Mouse (Mus musculus): ENCODE measurements around the gene Tpcn2. TPM values are rescaled to one million over a fixed set of nuclear protein-coding genes. Genes with fewer than 3 reads are reported as not detected.

Tpcn2 gene
- total RNA-seq, 2 experiments from 2014 or later, result 1.7 to 3.4 TPM

- no peak for DNase-seq
Measured at GRCm38 (mm10) chr7:145205363-145205902, 78.4 kb downstream of the Tpcn2 start.

DNA sequence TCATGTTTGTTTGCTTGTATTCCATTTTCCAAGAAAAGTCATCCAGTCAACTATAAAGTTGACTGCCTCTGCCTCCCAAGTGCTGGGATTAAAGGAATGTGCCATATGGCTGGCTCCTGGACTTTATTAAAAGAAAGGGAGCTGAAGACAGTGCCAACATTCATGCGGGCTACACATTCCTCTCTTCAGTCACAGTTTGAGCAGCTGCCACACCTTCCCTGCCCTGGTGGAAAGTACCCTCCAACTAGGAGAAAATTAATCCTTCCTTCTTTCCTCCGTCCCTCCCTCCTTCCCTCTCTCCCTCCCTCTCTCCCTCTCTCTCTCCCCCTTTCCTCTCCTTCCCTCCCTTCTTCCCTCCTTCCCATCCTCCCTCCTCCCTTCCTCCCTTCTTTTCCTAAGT is 84.1 kb downstream of the Tpcn2 start:
- no peak for DNase-seq

- peak; percentile 63 to 80 for DNase-seq
Measured at GRCm38 (mm10) chr7:145198223-145198714, 85.5 kb downstream of the Tpcn2 start.

DNA sequence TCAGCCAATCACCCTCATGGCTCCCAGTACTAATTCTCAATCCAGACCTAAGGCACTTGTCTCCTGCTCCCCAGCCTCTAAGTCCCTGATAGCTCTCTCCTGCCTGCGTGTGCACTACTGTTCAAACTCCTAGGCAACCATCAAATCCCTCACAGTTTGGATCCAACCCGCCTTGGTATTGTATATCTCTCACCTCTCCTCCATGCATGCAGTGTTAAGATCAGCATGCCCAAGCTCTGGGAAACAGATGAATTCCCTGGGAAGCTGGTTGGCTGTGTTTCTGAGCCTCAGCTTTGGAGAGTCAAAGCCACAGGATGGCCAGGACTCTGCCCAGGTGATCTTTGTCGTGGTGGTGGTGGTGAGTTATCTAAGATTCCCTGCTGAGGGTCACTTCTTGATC is 86.1 kb downstream of the Tpcn2 start:
- no peak for DNase-seq

- peak in 1 of 2 experiments; percentile 55 for DNase-seq
Measured at GRCm38 (mm10) chr7:145197042-145197441, 86.8 kb downstream of the Tpcn2 start.

DNA sequence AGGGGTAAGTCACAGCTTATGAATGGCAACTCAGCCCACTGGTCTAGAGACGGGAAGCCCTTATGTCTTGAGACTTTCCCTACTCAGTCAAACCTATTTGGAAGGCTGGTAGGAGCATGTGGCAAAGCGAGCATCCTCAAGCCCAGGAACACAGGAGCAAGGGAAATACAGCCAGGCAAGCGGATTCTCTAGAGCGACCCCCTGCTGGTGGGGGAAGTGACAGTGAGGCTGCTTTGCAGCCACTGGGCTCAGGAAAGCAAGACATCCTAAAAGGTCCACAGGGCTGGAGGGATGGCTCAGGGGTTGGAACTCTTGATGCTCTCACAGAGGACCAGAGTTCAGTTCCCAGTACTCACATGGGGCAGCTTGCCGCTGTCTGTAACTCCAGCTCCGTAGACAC is 87.5 kb downstream of the Tpcn2 start:
- DNase-seq, result no peak

GRCm38 (mm10) chr7:145195186-145195927 is 88.5 kb downstream of the Tpcn2 start:
- DNase-seq, result peak; percentile 40 to 42

GRCm38 (mm10) chr7:145194455-145195161 is 89.2 kb downstream of the Tpcn2 start:
- peak; percentile 74 to 75 for DNase-seq

DNA sequence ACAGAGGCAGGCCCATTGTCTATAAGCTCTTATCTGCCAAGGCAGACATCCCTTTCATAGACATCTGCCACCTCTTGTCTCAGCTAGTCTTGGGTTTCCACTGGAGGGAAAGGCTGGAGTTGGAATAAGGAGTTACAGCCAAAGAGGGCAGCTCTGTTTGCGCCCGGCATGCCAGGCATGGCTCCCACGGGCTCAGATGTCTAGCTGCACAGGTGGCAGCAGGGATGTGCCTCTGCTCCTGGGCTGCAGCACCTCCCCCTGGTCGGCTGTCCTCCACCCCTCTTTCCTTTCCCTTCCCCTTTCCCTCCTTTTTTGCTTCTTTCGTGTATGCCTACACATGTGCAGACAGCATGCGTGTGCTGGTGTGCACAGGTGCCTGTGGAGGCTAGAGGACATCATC is 91.0 kb downstream of the Tpcn2 start:
- DNase-seq, result no peak

- DNase-seq, result no peak
Measured at GRCm38 (mm10) chr7:145190520-145190919, 93.3 kb downstream of the Tpcn2 start.

DNA sequence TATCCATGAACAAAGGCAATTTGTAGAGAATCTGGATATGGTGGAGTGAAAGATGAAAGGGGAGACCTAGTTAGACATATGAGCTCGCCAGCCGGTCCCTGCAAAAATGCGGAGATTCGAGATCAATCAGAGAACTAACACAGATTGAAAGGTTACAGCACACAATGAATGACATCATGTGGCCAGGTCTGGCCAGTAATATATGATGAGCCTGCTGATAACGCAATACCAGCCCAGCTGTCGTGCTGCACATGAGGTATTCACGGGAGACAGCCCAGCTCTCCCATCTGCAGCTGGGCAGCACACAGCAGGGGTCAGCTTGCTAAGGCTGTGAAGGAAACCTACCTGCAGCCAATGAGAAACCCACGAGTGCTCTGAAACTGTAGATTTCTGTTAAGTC is 94.5 kb downstream of the Tpcn2 start:
- DNase-seq, result no peak

- DNase-seq, result peak in 1 of 2 experiments; percentile 48
Measured at GRCm38 (mm10) chr7:145187802-145188201, 96.0 kb downstream of the Tpcn2 start.

DNA sequence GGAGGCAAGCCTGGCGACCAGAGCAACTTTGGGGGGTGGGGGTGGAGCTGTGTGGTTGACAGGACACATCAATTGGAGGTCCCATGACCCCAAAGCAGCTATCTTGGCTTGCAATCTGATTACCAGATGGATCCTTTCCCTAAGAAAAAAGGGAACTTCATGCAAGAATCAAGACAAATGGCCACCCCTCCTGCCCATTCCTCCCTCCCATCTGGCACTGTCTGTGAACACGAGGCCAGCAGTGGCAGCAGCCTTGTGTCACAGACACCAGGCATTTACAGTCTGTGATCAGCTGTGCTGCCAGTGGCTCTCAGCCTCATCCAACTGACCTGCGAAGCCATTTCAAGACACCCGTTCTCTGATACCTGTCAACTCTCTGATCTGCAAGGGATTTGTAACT is 101.4 kb downstream of the Tpcn2 start:
- no peak for DNase-seq

DNA sequence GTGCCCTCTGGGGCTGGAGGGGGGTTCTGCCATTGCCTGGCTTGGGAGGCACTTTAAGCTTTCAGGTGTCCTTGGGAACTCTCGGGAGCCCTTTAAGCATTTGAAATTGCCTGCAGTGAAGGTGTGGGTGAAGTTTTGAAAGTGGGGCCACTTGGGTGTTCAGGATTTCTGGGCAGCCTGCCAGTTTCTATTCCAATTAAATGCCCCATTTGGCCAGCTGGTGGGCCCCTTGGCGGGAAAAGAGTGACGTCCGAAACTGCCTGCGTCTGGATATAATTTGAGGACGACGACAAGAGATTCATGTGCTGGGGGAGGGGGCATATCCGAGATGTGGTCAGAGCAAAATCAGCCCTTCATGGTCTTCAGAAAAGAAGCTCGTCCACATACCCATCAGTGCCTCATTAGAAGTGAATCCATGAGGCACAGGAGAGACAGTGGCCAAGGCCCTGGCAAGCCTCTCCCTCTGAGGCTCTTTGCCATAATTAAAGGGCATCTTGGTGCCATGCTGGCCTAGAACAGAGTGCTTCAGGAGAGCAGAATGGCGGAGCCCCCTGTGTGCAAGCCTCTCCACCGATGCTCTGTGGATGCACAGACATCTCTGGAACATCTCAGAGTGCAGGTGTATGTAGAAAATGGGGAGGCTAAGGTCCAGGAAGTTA is 102.3 kb downstream of the Tpcn2 start:
- DNase-seq, result no peak

GRCm38 (mm10) chr7:145179691-145180091 is 104.1 kb downstream of the Tpcn2 start:
- DNase-seq, result no peak

DNA sequence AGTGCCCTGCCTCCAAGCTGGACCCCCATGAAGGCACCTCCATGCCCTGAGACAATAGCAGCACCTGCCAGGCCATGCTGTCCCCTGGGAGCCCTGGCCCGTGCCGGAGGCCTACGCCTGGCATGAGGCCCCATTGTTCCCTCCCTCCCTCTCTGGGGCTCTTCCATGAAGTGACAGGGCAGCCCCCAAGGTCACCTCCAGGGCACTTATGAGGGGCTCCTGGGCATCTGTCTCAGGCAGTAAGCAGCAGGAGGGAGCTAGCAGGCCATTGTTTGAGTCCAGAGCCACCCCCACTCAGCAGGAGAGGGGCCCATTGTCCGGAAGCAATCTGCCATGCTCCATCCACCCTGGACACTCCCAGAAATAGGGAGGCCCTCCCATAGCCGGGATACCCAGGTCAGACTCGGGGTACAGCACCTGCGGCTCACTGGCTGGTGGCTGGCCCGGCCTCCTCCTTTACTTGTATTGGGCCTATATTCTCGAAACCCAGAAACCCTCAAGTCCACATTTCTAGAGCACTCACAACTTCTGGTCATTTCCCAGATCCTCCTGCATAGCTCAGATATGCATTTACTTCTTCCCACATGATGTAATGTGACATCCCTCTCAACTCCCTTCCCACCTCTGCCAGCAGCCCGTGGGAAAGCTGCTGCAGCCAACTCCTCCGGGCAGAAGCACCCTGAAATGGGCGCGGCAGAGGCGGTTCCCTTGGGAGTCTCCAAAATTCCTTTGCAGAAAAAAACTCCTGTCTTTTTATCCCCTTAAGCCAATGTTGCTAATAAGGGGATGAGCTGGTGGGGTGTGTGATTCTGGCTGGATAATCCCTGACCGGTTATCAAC is 106.8 kb downstream of the Tpcn2 start:
- peak in 1 of 2 experiments; percentile 16 for DNase-seq

- no peak for DNase-seq
Measured at GRCm38 (mm10) chr7:145173563-145173962, 110.2 kb downstream of the Tpcn2 start.

GRCm38 (mm10) chr7:145173116-145173515 is 110.7 kb downstream of the Tpcn2 start:
- DNase-seq, result no peak

- no peak for DNase-seq
Measured at GRCm38 (mm10) chr7:145169703-145170102, 114.1 kb downstream of the Tpcn2 start.

DNA sequence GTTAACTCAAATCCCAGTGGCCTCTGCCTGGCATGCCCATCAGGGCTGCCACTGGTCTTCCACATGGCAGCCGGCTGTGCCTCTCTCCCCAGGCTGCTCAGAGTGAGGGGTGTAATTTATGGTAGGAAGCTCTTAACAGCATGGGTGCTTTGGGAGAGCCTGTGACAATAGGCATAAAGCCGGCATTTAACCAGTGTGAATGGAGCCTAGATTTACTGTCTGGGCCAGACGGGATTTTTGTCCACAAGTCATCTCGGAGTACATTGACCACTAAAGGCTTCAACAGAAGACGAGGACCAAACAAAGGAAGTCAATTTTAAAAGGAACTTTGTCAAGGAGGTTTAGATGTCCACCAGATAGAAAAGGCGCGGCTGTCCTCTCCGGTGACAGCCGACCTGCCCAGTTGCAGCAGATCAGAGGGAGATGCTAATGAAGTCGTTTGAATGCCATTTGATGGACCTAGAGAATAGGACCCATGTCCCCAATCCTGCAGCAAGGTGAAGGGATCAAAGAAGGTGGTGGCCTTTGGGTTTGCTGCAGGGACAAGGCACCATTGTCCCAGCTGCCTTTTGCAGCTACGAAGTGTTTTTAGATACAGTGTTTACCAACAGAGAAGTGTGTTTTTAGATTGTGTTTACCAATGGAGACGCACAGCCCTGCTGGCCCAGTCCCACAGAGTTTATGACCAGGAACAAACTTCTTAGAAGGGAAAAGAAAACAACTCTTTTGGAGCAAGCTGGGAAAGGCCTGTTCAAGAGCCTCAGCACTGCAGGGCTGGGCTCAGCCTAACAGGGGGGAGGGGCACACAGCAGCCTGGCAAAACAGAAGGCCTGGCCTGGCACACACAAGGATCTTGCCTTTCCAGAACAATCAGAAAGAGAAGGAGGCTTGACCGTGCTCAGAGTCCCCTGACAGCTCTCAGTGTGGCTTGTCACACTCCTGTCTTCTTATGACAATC is 124.2 kb downstream of the Tpcn2 start:
- DNase-seq, result no peak

- no peak for DNase-seq
Measured at GRCm38 (mm10) chr7:145155666-145156065, 128.1 kb downstream of the Tpcn2 start.

All from heart, adult 18-20 months (tissue).